8 mouse cellular contexts compared by ENCODE assay signal in the genomic region with DNA sequence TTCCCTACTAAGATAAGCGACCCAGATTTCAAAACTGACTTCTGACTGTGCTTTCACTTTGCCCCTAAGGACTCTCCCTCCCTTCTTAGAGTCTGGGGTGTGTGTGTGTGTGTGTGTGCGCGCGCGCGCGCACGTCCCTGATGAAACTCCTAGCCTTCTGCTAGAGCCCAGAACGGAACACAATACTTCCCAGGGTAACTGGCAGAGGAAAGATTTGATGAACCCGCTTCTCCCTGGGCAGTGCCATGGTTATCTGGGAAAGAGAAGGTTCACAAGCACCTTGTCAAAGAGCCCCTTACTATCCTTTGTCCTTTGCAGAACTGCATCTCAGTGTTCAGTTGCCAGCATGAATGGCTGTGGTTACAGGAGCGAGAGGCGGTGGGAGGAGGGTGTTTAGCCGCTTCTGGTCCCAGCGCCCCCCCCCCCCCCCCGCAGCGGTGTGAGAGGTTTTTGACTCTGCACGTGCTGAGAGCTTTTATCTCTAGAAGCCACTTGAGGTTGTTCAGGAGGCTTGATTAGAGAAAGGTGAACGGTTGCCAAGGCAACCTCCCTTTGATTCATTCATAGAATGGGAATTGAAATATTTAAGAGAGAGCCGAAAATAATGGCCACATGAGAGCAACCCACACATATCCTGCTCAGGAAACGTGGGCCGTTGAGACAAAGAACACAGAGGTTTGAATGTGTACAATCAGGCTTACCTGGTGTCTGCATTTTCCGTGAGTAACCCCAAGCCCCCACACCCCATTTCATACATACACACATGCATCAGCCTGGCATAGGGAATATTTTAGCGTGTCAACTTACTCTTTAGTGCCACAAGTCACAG.
DNase-seq lines count a peak whose midpoint lies in the region; ATAC-seq and TF ChIP-seq lines count a peak whose summit lies in the region.

No protein-coding gene starts in this region.

- no peak for TF ChIP-seq POLR2A in CH12.LX (IDR thresholded peaks at IDR 0.05; ENCODE audit: low read depth, low read length)

- no peak for TF ChIP-seq CTCF in CH12.LX (conservative IDR thresholded peaks at IDR 0.05 in 1 of 2, IDR thresholded peaks at IDR 0.05 in 1 of 2; ENCODE audit: low read depth in 2 of 2, low read length in 2 of 2)
- 0 out of 2 replicates have a peak, but pooled peaks have one; percentile 1 for TF ChIP-seq CTCF in forebrain, postnatal 0 days (IDR thresholded peaks at IDR 0.05; ENCODE audit: low read depth)

- H3K4me1 ChIP-seq in CH12.LX (ENCODE audit: control insufficient read depth in 1 of 2, insufficient read depth in 2 of 2) = peaks cover 0 to 4% of the 10 kb centered on the region in 2 experiments; a peak in 1 of 4 replicates
- H3K4me1 ChIP-seq in forebrain, postnatal 0 days (ENCODE audit: insufficient read depth) = peaks cover 13% of the 10 kb centered on the region
- H3K4me1 ChIP-seq in lung, embryonic 16.5 days (replicated peaks; ENCODE audit: control insufficient read depth, insufficient read depth, low read length) = peaks cover 4% of the 10 kb centered on the region; the same call in 1 of the 2 replicates

- H3K4me2 ChIP-seq in CH12.LX (ENCODE audit: insufficient read depth, low read depth, poor library complexity, severe bottlenecking) = peak overlapping the region; percentile 38; the same call in 1 of the 2 replicates
- H3K4me2 ChIP-seq in forebrain, postnatal 0 days (ENCODE audit: low read depth) = peak overlapping the region; percentile 39
- H3K4me2 ChIP-seq in lung, embryonic 16.5 days (ENCODE audit: low read depth, low read length) = peak overlapping the region; percentile 49

- dilution Hi-C loops in CH12.LX (cut with MboI; ENCODE audit: extremely low pct_ligation_motif_present, extremely low pct_unique_long_range_greater_than_20kb, low sequenced_read_pairs) = no loop called here

- no peaks in the 10 kb centered on the region for H3K27me3 ChIP-seq in CH12.LX (replicated peaks)
- no peaks in the 10 kb centered on the region for H3K27me3 ChIP-seq in forebrain, postnatal 0 days (ENCODE audit: insufficient read depth, low read length)
- no peaks in the 10 kb centered on the region for H3K27me3 ChIP-seq in lung, embryonic 16.5 days (ENCODE audit: control insufficient read depth, insufficient read depth, low read depth, low read length)
- no peaks in the 10 kb centered on the region for H3K27me3 ChIP-seq in splenic B cell, adult 2 months (ENCODE audit: control insufficient read depth, insufficient read depth, low read length, poor library complexity, severe bottlenecking)

- ATAC-seq in forebrain, postnatal 0 days = peak; percentile 68
- ATAC-seq in lung, embryonic 16.5 days (ENCODE audit: low read depth) = peak; percentile 91

- TF ChIP-seq EP300 in CH12.LX (IDR thresholded peaks at IDR 0.05; ENCODE audit: low read length) = no peak

- no peaks in the 10 kb centered on the region for H3K79me2 ChIP-seq in CH12.LX (replicated peaks; ENCODE audit: control insufficient read depth, extremely low read depth, insufficient read depth, poor library complexity, severe bottlenecking)

- H3K27ac ChIP-seq in CH12.LX (ENCODE audit: insufficient read depth, low read depth) = no peak overlapping the region
- H3K27ac ChIP-seq in forebrain, postnatal 0 days (ENCODE audit: low read depth, low read length) = peak overlapping the region; percentile 80
- H3K27ac ChIP-seq in lung, embryonic 16.5 days (ENCODE audit: low read length) = peak overlapping the region; percentile 60

- no peak overlapping the region for H3K4me3 ChIP-seq in CH12.LX (replicated peaks in 1 of 3; ENCODE audit: low read depth in 2 of 3, low read length in 2 of 3, poor library complexity in 1 of 3)
- H3K4me3 ChIP-seq in forebrain, postnatal 0 days (ENCODE audit: low read depth, low read length) = no peak overlapping the region
- H3K4me3 ChIP-seq in lung, embryonic 16.5 days (ENCODE audit: low read length) = peak overlapping the region; percentile 36

- H3K9me3 ChIP-seq in CH12.LX (replicated peaks; ENCODE audit: low read length) = no peaks in the 10 kb centered on the region
- no peaks in the 10 kb centered on the region for H3K9me3 ChIP-seq in forebrain, postnatal 0 days (ENCODE audit: low read length)
- H3K9me3 ChIP-seq in lung, embryonic 16.5 days (ENCODE audit: control insufficient read depth, low read length) = no peaks in the 10 kb centered on the region

- in situ Hi-C loops in CH12.LX (cut with MboI; ENCODE audit: low pct_ligation_motif_present, low pct_unique_long_range_greater_than_20kb, low sequenced_read_pairs) = no loop called here

- no peak for TF ChIP-seq RAD21 in CH12.LX (IDR thresholded peaks at IDR 0.05; ENCODE audit: low read depth, low read length)

- H3K36me3 ChIP-seq in CH12.LX (replicated peaks in 1 of 2; ENCODE audit: control insufficient read depth in 1 of 2, insufficient read depth in 1 of 2, low read length in 1 of 2) = no peaks in the 10 kb centered on the region
- no peaks in the 10 kb centered on the region for H3K36me3 ChIP-seq in forebrain, postnatal 0 days (ENCODE audit: insufficient read depth)
- H3K36me3 ChIP-seq in lung, embryonic 16.5 days (ENCODE audit: control insufficient read depth, insufficient read depth, low read length) = no peaks in the 10 kb centered on the region
- no peaks in the 10 kb centered on the region for H3K36me3 ChIP-seq in splenic B cell, adult 2 months (ENCODE audit: control insufficient read depth, insufficient read depth, low read length, poor library complexity, severe bottlenecking)

- H3K9ac ChIP-seq in CH12.LX (ENCODE audit: insufficient read depth, low read depth) = no peak overlapping the region
- peak overlapping the region; percentile 22; the same call in 1 of the 2 replicates for H3K9ac ChIP-seq in forebrain, postnatal 0 days
- H3K9ac ChIP-seq in lung, embryonic 16.5 days (ENCODE audit: low read length) = peak overlapping the region; percentile 34; the same call in 1 of the 2 replicates

- DNase-seq in embryo, embryonic 10.5 days (ENCODE audit: low spot score) = peak; percentile 53
- no peak for DNase-seq in embryo, embryonic 10 days (ENCODE audit: low spot score)
- DNase-seq in CH12.LX (ENCODE audit: extremely low read depth) = no peak
- peak; percentile 74 for DNase-seq in forebrain, postnatal 0 days
- peak; percentile 13 for DNase-seq in splenic B cell, adult 2 months (ENCODE audit: low read depth, low spot score)
- DNase-seq in cerebellum, adult 9-11 months = no peak
- DNase-seq in ovary, postnatal 36 days (ENCODE audit: low spot score) = no peak

- WGBS in forebrain, postnatal 0 days = 11% methylated on average over 22 of the region's 23 CpGs
- WGBS in lung, embryonic 16.5 days = 22% methylated on average over 21 of the region's 23 CpGs

TF ChIP-seq in CH12.LX, 34 proteins besides CTCF, POLR2A, EP300 and RAD21:
- TF ChIP-seq ETS1 (conservative IDR thresholded peaks at IDR 0.05; ENCODE audit: low read depth, low read length) (no peak), MYC (IDR thresholded peaks at IDR 0.05; ENCODE audit: low read depth, low read length) (no peak), NELFE (IDR thresholded peaks at IDR 0.05; ENCODE audit: low read depth, low read length) (no peak), NRF1 (IDR thresholded peaks at IDR 0.05; ENCODE audit: low read depth, low read length) (peak; percentile 40; the same call in 1 of the 2 replicates)

Comparison
In these comparisons a context has a peak if more than half of its experiments do, and no peak if none do; other contexts are left out.
1. DNase-seq: peak in embryo, embryonic 10.5 days (single experiment), forebrain, postnatal 0 days (single experiment) and splenic B cell, adult 2 months (single experiment); none in embryo, embryonic 10 days (single experiment), CH12.LX (single experiment), cerebellum, adult 9-11 months (single experiment) and ovary, postnatal 36 days (single experiment).
2. Peak in every context shown above with its lines, with median percentiles within 50 percentile points of each other: H3K4me2 ChIP-seq.